Mouse (Mus musculus): ENCODE measurements around the gene Fbxw21. TPM values are rescaled to one million over a fixed set of nuclear protein-coding genes. Genes with fewer than 3 reads are reported as not detected.

Gene Fbxw21
- total RNA-seq, 2 experiments from 2014 or later: not detected

DNA sequence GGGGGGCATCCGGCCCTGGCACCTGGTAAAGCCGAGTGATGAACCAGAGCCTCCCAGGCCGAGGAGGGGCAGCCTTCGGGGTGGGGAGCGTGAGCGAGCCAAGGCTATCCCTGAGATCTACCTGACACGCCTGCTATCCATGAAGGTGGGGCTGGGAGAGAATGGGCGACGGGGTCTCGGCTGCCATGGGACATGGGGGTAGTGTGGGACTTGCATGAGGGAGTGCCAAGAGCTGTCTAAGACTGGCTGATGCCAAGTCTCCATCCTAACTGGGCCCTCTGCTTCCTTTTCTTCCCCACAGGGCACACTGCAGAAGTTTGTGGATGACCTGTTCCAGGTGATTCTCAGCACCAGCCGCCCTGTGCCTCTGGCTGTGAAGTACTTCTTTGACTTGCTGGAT lies 47.6 kb downstream of the Fbxw21 start:
- DNase-seq: no peak
- intact Hi-C loops (cut with DNase I): no loop called here

DNA sequence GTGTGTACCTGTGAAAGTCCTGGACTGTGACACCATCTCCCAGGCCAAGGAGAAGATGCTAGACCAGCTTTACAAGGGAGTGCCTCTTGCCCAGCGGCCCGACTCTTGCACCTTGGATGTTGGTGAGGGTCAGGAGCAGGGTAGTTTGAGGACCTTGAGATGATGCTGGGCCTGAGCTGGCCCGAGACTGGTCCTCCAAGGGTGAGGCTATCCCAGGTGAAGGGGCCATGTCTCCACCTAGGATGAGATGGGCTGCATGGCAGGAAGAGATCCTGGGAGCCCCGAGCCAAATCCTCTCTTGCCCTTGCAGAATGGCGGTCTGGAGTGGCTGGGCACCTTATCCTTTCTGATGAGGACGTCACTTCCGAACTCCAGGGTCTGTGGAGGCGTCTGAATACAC lies 48.5 kb downstream of the Fbxw21 start:
- intact Hi-C loops (cut with DNase I): no loop called here
- no peak for DNase-seq

DNA sequence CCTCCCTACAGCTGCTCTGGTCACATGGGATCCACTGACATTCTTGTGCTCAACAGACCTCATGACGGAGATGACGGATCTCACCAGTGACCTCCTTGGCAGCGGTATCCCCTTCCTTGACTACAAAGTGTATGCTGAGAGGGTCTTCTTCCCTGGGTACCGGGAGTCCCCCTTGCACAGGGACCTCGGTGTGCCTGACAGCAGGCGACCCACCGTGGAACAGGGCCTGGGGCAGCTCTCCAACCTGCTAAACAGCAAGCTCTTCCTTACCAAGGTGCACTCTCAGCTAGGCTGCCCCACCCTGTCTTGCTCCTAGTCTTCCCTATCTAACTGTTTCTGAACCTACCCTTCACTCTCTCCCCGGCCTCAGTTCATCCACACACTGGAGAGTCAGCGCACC lies 50.2 kb downstream of the Fbxw21 start:
- DNase-seq: peak in 1 of 2 experiments; percentile 2
- intact Hi-C loops (cut with DNase I): no loop called here

DNA sequence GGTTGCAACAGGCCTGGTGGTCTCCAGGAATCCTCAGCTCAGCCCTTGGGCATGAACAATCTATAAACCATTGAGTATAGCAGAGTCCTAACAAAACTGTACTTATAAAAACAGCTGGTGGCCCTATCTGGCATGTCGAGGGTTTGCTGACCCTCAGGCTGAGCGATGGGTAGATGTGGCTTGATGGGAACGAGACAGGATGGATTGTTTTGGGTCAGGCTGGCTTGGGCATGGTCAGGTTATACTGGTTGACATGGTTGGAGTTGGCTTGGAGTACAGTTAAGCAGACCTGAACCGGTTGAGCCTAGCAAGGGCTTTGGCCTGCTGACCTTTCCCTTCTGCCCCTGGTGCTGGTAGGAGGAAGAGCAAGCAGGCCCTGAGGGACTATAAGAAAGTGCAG lies 50.7 kb downstream of the Fbxw21 start:
- intact Hi-C loops (cut with DNase I): no loop called here
- no peak for DNase-seq

DNA sequence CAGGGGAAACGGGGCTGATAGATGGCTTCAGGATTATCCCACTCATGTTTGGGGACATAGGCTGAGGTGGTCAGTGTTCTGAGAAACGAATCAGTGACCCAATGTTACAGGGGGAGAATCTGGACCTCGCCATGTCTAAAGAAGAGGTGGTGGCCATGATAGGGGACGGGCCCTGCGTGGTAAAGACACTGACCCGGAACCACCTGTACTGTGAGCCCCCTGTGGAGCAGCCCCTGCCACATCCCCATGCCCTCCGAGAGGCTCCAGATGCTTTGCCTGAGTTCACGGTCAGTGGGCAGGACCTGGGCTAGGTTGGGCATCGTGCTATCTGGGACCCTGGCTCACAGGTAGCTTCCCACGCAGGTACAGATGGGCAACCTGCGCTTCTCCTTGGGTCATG lies 51.6 kb downstream of the Fbxw21 start:
- intact Hi-C loops (cut with DNase I): no loop called here
- DNase-seq: no peak

DNA sequence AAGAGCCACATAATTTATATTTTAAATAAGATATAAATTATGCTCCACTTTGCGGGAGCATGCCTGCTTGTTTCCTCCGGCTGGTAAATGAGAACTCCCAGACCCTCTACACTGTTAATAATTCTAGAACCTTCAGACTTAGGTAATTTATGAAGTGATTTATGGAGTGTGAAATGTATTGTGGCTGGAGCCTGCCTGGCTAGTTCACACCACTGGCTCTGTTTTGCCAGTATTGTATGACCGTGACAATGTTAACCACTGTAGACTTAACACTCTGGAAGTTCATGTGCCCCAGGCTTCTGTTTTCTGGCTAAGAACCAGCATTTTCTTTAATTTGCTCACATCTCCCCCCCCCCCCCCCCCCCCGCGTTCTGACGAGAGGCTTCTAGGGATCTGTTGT lies 54.5 kb downstream of the Fbxw21 start:
- intact Hi-C loops (cut with DNase I): no loop called here
- DNase-seq: no peak

DNA sequence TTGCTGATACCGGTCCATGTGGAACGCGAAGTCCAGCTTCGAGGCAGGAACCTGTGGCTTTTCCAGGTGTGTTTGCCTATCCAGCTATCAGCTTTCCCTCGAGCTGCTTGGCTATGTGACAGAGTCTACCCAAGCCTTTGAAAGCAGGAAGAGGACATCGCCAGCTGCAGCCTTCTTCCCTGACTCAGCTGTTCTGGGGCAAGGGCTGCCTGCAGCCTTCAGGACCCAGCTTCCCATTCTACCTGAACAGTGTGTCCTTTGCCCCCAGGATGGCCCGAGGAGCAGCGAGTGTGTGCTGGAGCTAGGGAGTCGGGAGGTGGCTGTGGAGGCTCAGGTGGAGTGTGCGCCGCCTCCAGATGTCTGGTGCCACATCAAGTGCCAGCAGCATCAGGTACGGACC lies 56.2 kb downstream of the Fbxw21 start:
- intact Hi-C loops (cut with DNase I): no loop called here
- no peak for DNase-seq

DNA sequence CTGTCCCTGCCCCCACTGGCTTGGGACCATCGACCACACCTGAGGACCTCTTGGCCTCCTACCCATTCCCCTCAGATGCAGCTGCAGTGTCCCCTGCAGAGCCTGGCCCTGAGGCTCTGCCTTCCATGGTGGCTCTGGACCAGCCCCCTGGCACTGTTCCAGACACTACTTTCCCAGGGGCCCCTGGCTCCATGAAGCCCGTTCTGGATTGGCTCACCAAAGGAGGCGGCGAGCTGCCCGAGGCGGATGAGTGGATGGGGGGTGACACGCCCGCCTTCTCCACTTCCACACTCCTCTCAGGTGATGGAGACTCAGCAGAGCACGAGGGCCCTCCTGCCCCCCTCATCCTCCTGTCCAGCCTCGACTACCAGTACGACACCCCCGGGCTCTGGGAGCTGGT lies 56.8 kb downstream of the Fbxw21 start:
- intact Hi-C loops (cut with DNase I): no loop called here
- DNase-seq: no peak

DNA sequence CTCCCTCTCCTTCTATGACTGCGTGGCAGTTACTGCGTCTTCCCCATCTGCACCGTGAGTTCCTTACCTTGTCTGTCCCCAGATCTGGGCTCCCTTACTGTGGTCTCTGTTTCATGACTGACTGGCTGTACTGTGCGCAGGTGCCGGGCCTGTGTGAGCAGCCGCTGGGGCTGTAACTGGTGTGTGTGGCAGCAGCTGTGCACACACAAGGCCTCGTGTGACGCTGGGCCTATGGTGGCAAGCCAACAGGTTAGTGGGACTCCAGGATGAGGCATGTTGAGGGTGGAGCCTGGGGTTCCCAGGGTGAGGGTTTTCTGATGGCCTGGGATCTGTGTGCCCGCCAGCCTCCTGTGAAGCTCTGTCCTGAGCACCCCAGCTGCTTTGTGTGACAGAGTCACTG lies 57.8 kb downstream of the Fbxw21 start:
- DNase-seq: no peak
- intact Hi-C loops (cut with DNase I): no loop called here

DNA sequence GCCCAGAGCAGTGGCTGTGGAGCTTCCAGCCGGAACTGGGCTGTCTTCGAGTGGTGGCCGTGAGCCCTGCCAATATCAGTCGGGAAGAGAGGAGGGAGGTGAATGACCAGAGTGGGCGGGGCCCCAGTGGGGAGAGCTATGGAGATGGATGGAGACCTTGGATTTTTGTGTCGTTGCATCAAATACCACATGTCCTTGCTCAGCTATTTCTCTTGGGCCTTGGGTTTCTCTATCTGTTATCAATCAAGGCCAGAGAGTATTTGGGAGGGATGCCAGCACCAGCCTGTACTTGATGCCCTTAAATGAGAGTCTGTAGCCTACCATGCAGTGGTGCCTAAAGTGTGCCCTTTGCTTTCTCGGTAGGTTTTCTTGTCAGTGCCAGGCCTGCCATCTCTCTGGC lies 58.6 kb downstream of the Fbxw21 start:
- intact Hi-C loops (cut with DNase I): no loop called here
- DNase-seq: no peak

DNA sequence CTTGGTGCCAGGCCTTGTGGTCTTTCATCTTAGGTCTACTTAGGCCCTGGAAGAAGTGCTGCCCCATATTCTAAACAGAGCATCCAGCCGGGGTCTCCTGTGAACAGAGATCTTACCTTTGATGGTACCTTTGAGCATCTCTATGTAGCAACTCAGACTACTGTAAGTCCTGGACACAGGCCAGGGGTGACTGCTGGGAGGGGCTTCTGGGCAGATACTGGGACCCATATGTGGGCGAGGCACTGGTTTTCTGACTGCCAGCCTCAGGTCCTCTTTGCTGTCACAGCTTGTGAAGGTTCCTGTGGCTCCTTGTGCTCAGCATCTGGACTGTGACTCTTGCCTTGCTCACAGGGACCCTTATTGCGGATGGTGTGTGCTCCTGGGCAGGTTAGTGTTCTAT lies 59.3 kb downstream of the Fbxw21 start:
- no peak for DNase-seq
- intact Hi-C loops (cut with DNase I): no loop called here

DNA sequence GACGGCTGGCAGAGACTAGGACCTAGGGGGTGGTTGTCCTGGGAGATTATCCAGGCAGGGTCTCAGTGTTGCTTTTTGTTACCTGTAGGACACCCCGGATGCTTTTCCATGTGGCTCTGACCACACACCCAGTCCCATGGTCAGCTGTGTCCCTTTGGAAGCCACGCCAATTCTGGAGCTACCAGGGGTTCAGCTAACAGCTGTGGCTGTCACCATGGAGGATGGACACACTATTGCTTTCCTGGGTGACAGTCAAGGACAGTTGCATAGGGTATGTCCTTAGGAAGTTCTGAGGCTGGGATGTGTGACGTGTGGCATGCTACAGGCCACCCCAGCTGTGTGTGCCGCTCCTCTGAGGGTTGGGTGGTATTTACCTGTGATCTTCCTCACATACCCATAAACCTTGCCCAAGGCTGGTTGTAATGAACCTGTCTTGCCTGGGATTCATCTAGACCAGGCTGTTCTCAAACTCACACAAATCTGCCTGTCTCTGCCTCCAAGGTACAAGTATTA lies 59.9 kb downstream of the Fbxw21 start:
- intact Hi-C loops (cut with DNase I): no loop called here
- no peak for DNase-seq

DNA sequence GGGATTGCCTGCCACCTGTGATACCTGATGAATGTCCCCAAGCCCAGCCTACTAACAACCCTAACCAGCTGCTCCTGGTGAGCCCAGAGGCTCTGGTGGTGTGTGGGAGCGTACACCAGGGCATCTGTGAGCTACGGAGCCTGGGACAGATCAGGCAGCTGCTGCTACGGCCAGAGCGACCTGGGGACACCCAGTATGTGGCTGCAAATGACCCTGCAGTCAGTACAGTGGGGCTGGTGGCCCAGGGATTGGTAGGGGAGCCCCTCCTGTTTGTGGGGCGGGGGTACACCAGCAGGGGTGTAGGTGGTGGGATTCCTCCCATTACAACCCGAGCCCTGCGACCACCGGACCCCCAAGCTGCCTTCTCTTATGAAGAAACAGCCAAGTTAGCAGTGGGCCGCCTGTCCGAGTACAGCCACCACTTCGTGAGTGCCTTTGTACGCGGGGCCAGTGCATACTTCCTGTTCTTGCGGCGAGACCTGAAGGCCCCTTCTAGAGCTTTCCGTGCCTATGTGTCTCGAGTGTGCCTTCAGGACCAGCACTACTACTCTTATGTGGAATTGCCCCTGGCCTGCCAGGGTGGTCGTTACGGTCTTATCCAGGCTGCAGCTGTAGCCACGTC lies 61.4 kb downstream of the Fbxw21 start:
- intact Hi-C loops (cut with DNase I): no loop called here
- DNase-seq: no peak

DNA sequence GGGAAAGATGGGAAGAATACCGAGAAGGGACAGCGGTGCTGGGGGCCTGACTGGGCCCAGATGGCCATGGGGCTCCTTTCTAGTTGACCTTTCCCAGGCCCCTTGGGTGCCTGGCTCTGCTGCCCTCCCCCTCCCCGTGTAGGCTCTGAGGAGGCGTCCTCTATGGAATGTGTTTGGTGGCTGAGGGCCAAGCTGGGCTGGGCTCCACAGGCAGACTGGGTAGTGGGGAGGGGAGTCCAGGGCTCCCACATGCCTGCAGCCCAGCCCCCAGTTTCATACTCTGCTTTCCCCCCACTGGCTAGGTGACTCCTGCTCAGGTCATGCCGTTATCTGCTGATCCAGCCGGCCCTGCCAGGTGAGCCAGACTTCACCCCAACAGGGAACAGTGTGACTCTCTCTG lies 62.9 kb downstream of the Fbxw21 start:
- intact Hi-C loops (cut with DNase I): no loop called here
- no peak for DNase-seq

DNA sequence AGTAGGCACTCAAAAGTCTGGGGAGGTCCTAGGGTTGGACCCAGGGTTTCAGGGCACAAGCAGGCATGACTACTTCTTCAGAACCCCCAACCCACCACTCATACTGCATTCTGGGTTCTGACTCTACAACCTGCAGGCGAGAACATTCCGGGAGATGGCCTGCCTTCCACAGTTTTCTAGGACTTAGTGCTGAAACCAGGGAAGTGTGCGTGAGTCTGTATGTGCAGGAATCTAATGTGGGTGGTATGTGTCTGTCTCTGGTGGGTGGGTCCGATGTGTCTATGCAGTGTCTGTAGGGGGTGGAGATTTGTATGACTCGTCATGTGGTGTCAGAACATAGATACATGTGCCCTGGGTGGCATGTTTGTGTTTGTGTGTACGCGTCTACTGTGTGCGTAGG lies 63.5 kb downstream of the Fbxw21 start:
- intact Hi-C loops (cut with DNase I): no loop called here
- DNase-seq: no peak

DNA sequence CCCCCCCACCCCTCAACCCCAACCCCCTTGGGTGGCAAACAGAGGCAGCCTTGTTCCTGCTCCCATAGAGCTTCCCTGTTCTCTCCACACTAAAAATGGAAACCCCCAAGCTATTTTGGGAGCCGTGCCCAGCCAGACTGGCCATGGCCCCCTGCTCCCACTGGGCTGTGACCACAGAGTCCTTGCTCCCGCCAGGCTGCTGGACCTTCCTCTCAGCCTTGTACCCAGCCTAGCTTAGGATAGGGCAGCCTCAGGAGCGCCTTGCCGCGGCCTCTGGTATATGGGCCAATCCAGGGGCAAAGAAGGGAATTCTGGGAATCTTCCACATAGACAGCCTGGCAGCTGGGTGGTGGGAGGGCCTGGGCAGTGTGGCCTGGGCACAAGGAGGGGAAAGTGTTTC lies 64.0 kb downstream of the Fbxw21 start:
- intact Hi-C loops (cut with DNase I): no loop called here
- no peak for DNase-seq

DNA sequence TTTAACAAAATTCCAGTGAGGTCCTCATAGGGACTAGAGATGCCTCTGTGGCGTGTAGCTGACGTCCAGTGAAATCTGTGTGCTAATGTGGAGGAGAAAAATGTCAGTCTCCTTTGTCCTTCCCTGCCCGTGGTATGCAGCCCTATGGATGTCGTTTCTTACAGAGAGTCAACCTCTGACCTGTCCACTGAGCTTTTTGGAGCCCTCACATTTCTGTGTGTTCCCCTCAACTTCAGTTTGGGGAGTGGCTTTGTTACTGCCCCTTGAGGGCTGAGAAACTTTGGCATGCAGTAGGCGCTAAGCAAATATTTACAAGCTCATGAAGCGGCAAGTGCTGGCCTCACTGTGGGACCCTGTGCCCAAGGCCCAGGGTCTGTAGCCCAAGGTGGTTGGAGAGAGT lies 64.5 kb downstream of the Fbxw21 start:
- DNase-seq: no peak
- intact Hi-C loops (cut with DNase I): no loop called here

DNA sequence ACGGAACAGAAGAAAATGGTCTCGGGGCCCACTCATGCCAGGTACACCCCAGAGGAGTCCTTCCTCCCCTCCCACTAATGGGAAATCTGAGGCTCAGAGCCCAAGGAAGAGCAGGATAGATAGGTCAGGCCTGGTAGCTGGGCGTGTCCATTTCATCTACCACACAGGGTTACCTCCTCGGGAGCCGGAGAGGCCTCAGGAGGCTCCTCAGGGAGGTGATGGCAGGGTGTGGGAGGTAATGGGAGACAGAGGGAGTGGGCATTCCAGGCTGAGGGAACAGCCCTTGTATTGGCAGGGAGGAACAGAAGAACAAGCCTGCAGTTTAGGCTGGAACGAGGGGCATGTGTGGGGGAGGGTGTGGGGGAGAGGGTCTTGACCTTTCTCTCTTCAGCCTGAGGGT lies 65.0 kb downstream of the Fbxw21 start:
- intact Hi-C loops (cut with DNase I): no loop called here
- no peak for DNase-seq

DNA sequence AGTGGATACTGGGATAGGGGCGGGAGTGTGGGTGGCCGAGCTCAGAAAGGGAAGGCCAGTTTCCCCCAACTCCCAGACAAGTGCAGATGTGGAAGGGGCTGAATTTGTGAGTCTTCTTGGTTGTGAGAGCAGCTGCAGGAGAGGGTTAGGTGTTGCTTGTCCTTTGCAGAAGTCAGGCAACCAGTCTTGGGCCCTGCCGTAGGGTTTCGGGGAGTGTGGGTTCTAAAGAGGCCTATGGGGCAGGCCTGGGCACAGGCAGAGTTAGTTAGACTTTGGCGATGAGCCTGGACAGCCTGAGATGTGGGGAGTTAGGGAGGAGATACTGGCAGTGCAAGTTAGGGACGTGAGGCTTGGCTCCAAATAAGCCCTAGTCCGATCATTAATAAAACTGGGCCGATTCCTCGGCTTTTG lies 65.6 kb downstream of the Fbxw21 start:
- intact Hi-C loops (cut with DNase I): no loop called here
- DNase-seq: no peak

DNA sequence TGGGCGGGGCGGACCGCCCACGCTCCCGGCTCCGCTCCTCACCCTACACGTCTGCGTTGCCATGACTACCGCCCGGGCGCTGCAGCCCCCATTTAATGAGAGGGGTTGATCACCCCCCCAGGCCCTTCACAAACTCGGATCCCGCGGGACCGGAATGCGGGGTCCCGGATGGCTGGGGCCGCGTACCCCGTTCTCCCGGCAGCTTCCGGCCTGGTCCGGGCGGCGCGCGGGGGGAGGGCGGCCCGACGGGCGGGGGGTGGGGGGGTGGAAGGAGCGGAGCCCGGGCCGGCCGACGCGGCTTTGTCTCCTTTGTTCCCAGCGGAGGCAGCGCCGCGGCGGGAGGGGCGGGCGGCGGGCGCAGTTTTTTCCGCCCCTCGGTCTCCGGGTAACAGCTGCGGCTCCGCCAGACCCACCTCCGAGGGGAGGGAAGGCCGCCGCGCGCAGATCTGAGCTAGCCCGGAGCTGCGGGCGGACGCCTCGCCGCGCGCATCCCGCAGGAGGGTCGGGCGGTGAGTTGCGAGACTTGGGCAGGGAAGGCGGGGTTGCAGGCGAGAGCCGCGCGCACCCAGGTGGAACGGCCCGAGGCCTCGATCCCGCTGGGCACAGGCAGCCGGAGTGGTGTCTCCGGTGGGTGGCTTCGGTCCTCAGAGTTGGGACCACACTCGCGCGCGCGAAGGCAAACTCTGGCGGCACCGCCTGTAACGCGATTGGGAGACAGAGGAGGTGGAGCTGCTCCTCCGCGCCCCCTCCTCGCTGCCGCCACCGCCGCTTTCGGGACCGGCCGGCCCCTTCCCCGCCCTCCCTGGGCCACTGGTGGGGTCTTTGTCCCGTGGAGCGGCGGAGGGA lies 66.5 kb downstream of the Fbxw21 start, which contains the start of gene Plxnb1:
Gene Plxnb1, plus strand, starts transcription at position 253 of the 846 bp plus-strand sequence.
- intact Hi-C loops (cut with DNase I): no loop called here
- DNase-seq: no peak

DNA sequence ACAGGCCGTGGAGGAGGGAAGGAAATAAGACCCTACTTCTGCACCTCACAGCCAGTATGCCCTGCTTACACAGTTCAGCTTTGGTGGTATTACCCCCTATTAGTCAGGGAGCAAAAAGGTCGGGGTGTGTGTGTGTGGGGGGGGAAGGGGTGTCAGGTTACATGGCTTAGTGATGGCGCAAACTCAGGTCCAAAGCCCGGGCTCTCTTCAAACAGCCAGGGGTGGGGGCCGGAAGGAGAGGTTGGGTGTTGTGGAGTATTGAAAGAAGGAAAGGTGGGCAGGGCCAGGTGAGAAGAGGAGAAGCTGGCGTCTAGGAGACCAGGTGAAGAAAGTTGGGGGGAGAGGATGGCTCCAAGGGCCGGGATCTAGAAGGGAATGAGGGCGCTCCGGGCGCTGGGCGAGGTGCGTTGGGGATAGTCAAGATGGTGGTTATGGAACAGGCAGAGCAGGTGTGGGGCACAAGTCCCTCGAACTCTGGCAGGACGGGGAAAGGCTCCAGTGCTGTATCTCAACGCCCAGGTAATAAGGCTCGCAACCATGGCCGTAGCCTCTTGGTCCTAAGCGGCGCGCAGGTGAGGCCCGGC lies 67.2 kb downstream of the Fbxw21 start:
- DNase-seq: no peak
- intact Hi-C loops (cut with DNase I): no loop called here

All from gastrocnemius, postnatal 36 days (tissue).